Mouse (Mus musculus) adipocyte (in vitro differentiated cells): ENCODE measurements around the gene Rps19.
A peak's percentile ranks its signal among the peaks of the same experiment; 100 is the strongest.
"Not testable (repeated sequence)": the region's sequence is repeated elsewhere in the genome, so short reads cannot be mapped to it uniquely, and the experiment has no call there.

Experiments used
- DNase-seq: peaks from one replicate; pipeline ENCODE4 v3.0.0-alpha.2; 2016; ENCODE audit warnings: low spot score

Gene Rps19

GRCm38 (mm10) chr7:24869532-24870165 is 14.5 kb upstream of the Rps19 start, which contains the start of the genes Lypd4 and Dmrtc2:
Gene Lypd4 (minus strand): TSS chr7:24869941.
Gene Dmrtc2 (plus strand): TSS chr7:24870057.
- DNase-seq = no peak

DNA sequence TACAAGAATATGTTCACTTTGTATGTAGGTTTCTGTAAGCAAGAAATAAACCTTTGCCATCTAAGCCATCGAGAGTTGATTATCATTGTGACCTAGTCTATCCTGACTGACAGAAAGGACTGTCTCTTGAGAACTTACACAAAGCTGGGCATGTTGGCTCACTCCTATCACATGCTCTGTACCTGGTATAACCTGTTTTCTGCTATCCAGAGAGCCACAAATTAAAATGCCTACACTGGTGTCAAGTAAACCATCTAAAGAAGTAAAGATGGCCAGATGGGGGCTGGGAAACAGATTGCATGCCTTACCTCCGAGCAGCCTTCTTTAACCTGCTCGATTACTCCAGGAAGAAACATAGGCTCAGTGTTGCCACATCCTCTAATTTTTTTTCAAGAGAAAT is 6.6 kb upstream of the Rps19 start:
- no peak for DNase-seq

DNA sequence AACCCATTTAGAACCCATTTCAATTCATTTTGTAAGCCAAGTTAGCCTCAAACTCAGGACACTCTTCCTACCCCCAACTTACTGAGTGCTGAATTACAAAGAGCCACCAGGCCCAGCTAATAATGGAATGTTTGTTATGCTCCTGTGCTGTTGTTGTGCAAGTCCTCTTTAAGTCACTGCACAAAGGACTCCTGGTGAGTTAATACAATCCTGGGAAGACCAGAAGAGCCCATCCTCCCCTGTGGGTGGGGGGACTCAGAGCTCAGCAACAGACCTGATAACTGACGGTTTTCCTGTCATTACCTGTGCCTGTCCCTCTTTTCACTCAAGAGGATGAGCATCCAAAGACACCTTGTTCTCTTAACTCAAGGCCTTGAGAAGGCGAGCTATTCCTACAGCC is 4.6 kb upstream of the Rps19 start:
- no peak for DNase-seq

- DNase-seq = no peak
These were observed 1.6 kb upstream of the Rps19 start for GRCm38 (mm10) chr7:24882416-24883199.

GRCm38 (mm10) chr7:24884693-24885291 is 621 bp downstream of the Rps19 start:
- DNase-seq = peak; percentile 47

- peak; percentile 10 for DNase-seq
These were observed 1.5 kb downstream of the Rps19 start for GRCm38 (mm10) chr7:24885468-24886307.

GRCm38 (mm10) chr7:24886308-24886633 is 2.1 kb downstream of the Rps19 start:
- DNase-seq = peak; percentile 72

DNA sequence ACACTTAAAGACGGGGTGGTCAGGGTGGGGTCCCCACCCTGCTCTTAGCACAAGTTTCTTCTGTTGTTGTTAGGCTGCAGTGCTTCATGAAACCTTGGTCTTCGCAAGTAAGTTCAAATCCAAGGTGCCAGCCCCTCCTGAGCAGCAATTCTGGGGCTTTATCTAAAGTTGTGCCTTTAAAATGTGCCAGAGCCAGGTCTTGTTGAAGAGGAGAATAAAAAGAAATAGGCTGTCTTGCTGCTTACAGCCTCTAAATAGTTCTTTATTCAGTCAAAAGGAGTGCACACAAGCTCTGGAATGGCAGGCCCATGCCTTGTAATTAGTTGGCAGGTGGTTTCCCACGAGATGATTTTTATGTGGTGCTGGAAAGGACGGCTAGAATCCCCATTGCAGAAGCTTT is 2.9 kb downstream of the Rps19 start:
- no peak for DNase-seq

DNA sequence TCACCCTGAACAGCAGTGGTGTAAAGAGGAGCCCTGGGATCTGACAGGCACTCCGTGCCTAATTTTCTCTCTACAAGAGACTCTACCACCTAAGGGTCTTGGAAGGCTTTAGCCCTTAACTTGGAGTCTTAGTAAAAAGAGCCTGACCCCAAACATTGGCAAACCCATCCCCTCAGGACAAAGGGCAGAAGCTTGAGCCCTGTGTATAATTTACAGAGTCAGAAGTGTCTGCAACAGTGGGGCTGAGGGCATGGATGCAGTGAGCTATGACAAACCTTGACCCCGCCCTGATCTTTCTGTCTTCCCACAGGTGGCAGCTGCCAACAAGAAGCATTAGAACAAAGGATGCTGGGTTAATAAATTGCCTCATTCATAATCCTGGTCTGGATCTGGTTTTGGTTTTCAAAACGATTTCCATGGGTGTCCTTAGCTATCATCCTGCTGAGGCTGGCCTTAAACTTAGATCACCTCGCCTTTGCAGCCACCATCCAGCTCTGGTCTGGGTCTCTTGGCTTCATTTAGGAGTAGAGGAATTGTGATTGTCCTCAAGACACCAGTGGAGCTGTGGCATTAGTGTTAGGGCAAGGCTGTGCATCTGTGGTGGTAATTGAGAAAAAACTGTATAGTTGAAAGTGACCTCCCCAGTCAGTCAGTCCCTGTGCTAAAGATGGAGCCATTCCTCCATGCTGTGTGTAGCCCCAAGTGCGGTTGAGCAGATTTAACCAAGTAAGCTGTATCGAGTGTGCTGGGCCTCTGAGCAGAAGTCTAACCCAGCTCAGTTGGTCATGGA is 5.5 kb downstream of the Rps19 start:
- no peak for DNase-seq

GRCm38 (mm10) chr7:24890281-24891216 is 6.4 kb downstream of the Rps19 start:
- DNase-seq = peak; percentile 79

DNA sequence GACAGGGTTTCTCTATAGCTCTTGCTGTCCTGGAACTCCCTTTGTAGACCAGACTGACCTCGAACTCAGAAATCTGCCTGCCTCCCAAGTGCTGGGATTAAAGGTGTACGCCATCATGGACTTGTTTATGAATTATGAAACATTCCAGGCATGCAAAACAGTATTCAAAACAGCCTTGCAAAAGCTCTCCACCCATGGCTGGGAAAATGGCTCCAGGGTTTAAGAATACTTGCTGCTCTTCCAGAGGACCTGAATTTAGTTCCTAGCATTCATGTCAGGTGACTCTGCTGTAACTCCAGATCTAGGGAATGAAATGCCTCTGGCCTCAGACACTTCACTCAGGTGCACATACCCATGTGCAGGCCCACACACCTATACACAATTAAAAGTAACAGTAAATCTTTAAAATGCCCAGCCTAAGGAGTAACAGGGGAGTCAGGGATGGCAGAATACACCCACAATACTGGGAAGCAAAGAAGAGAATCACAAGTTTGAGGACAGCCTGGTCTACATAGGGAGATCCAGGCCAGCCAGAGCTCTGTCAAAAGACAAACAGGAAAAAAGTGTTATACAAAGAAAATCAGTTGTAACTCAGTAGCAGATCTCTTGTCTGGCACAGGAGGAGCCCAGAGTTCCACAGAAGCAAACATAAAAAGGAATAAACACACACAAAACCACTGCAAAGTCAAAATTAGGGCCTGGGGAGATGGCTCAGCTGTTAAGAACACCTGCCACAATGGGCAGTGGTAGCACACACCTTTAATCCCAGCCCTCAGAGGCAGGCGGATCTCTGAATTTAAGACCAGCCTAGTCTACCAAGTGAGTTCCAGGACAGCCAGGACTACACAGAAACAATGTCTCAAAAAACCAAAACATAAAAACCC is 7.3 kb downstream of the Rps19 start:
- DNase-seq = no peak

DNA sequence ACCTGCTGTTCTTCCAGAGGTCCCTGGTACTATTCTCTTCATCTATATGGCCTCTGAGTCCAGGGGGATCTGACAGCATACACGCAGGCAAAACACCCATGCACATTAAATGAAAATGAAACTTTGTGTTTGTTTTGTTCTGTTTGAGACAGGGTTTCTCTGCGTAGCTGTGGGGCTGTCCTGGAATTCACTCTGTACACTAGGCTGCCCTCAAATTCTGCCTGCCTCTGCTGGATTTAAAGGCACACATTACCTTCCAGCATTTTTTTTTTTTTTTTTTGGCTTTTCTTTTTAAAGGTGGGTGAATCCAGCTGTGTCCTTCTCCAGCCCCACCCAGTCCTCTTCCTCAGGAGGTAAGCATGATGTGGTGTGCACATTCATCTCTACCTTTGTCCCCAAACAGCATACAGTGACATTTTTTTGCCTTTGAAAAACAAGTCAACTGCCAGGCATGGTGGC is 8.0 kb downstream of the Rps19 start:
- DNase-seq = no peak

GRCm38 (mm10) chr7:24895749-24896148 is 11.6 kb downstream of the Rps19 start:
- DNase-seq = not testable (repeated sequence)

DNA sequence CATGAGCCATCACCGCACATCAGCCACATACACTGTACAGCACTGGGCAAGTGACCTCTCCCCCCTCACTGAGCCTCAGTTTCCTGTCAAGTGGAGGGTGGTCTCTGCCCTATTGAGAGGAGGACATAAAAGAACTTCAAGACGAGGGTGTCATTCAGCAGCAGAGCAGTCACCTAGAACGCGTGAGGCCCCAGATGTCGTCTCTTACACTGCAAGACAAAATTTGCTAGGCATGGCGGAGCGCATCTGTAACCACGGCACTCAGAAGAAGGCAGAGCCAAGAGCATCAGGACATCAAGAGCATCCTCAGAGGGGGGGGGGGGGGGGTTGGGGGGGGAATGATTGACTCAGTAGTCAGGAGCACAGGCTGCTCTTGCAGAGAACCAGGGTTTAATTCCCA is 12.1 kb downstream of the Rps19 start:
- no peak for DNase-seq

DNA sequence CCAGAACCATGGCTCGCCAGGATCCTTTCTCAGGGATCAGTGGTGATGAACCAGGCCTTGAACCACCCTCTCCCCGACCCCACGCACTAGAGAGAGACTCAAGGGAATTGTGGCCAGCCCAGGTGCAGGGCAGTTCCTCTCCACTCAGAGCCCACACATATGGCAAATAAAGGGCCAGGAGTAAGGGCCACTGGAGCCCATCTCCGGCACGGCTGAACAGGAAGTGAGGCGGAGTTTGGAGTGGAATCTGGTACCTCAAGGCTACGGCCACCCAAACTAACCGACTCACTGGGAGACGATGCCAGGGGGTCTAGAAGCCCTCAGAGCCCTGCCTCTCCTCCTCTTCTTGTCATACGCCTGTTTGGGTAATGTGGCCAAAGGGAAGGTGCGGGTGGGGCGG is 13.1 kb downstream of the Rps19 start, which contains the start of gene Cd79a:
Cd79a (plus strand) TSS at position 158 of the 400 bp plus-strand sequence.
- DNase-seq = no peak

- no peak for DNase-seq
These were observed 13.8 kb downstream of the Rps19 start for GRCm38 (mm10) chr7:24897959-24898358.

DNA sequence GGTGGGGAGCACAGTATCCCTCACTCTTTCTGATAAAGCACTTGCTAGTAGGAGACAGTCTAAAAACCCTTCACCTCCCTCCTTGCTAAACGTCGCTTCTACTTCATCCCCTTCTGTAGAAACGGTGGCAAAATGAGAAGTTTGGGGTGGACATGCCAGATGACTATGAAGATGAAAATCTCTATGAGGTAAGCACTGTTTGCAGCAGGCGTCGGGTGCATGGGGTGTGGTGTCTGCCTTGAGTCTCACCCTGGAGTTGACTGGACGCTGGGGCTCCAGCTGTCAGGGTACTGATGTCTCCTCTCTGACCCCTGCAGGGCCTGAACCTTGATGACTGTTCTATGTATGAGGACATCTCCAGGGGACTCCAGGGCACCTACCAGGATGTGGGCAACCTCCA is 16.9 kb downstream of the Rps19 start:
- DNase-seq = no peak

- DNase-seq = no peak
These were observed 17.7 kb downstream of the Rps19 start for GRCm38 (mm10) chr7:24901842-24902241.

DNA sequence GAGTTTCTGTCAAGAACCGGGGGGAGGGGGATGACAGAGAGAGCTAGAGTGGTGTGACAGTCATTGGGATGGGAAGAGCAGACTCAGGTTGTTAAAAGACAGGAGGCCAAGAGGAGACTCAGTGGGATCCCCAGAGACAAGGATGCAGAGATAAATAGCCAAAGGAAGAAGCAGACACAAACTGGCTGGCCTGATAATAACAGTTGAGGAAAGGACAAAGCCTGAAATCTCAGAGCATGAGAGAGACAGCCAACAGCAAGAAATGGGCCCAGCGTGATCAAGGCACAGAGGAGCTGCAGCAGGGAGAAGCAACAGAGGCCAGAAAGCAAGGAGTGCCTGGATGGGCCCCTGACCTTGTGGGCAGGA is 18.1 kb downstream of the Rps19 start:
- no peak for DNase-seq
